8 mouse cellular contexts compared by ENCODE assay signal in genomic region chr14:13960079-13960478, GRCm38 (mm10). TPM values are rescaled to one million over a fixed set of nuclear protein-coding genes. Genes with fewer than 3 reads are reported as not detected.
A peak's percentile ranks its signal among the peaks of the same experiment; 100 is the strongest.
DNase-seq lines count a peak whose midpoint lies in the region; ATAC-seq and TF ChIP-seq lines count a peak whose summit lies in the region.

No protein-coding gene starts in this region.

- no peaks in the 10 kb centered on the region for H3K9me3 ChIP-seq in erythroblast, embryonic 14.5 days (ENCODE audit: control insufficient read depth, low read length)
- H3K9me3 ChIP-seq in hindbrain, embryonic 16.5 days (ENCODE audit: control insufficient read depth, low read length), result no peaks in the 10 kb centered on the region
- no peaks in the 10 kb centered on the region for H3K9me3 ChIP-seq in liver, embryonic 12.5 days (replicated peaks)

- H3K79me2 ChIP-seq in myocyte (ENCODE audit: control insufficient read depth, insufficient read depth), result peaks cover 42% of the 10 kb centered on the region

- peak; percentile 88 for DNase-seq in heart, adult 11 months
- no peak for DNase-seq in heart, adult 9 months (ENCODE audit: low spot score in 2 of 2)
- peak; percentile 74 for DNase-seq in brain, embryonic 14.5 days (ENCODE audit: low read depth)
- DNase-seq in thymus, adult 2 months, result peak; percentile 47

- no peaks in the 10 kb centered on the region for H3K27me3 ChIP-seq in erythroblast, embryonic 14.5 days (ENCODE audit: control insufficient read depth)
- no peaks in the 10 kb centered on the region for H3K27me3 ChIP-seq in hindbrain, embryonic 16.5 days (replicated peaks; ENCODE audit: control insufficient read depth, insufficient read depth, low read length)
- H3K27me3 ChIP-seq in liver, embryonic 12.5 days (replicated peaks), result no peaks in the 10 kb centered on the region
- no peaks in the 10 kb centered on the region for H3K27me3 ChIP-seq in myocyte (ENCODE audit: control insufficient read depth, insufficient read depth, insufficient read length)
- H3K27me3 ChIP-seq in thymus, adult 2 months (ENCODE audit: control insufficient read depth, insufficient read depth, low read length), result no peaks in the 10 kb centered on the region

- H3K9ac ChIP-seq in hindbrain, embryonic 16.5 days (ENCODE audit: low read depth, low read length), result peak overlapping the region; percentile 100
- peak overlapping the region; percentile 97 for H3K9ac ChIP-seq in liver, embryonic 12.5 days

- no peak for TF ChIP-seq POLR2A in brain, embryonic 14.5 days (IDR thresholded peaks at IDR 0.05; ENCODE audit: borderline replicate concordance, extremely low read depth, insufficient read depth, insufficient read length, poor library complexity, severe bottlenecking)
- TF ChIP-seq POLR2A in myocyte (IDR thresholded peaks at IDR 0.05; ENCODE audit: insufficient read length, low read depth), result no peak
- TF ChIP-seq POLR2A in thymus, adult 2 months (IDR thresholded peaks at IDR 0.05; ENCODE audit: control insufficient read depth, extremely low read depth, insufficient read depth, low read length, poor library complexity), result no peak

- H3ac ChIP-seq in myocyte (ENCODE audit: control insufficient read depth, insufficient read length), result peak overlapping the region; percentile 99

- peaks cover 34% of the 10 kb centered on the region for H3K4me1 ChIP-seq in erythroblast, embryonic 14.5 days (ENCODE audit: control insufficient read depth)
- H3K4me1 ChIP-seq in hindbrain, embryonic 16.5 days (ENCODE audit: control insufficient read depth, insufficient read depth, low read depth, low read length), result peaks cover 19% of the 10 kb centered on the region
- H3K4me1 ChIP-seq in liver, embryonic 12.5 days, result peaks cover 40% of the 10 kb centered on the region
- H3K4me1 ChIP-seq in thymus, adult 2 months (replicated peaks; ENCODE audit: control insufficient read depth, insufficient read depth, low read length), result peaks cover 3% of the 10 kb centered on the region; the same call in 1 of the 2 replicates

- H3K4me3 ChIP-seq in erythroblast, embryonic 14.5 days (replicated peaks), result peak overlapping the region; percentile 72
- H3K4me3 ChIP-seq in hindbrain, embryonic 16.5 days (ENCODE audit: low read length), result peak overlapping the region; percentile 98
- peak overlapping the region; percentile 96 for H3K4me3 ChIP-seq in liver, embryonic 12.5 days
- peak overlapping the region; percentile 64 for H3K4me3 ChIP-seq in myocyte
- H3K4me3 ChIP-seq in thymus, adult 2 months (ENCODE audit: control insufficient read depth, insufficient read depth, low read length), result peak overlapping the region; percentile 99

- ATAC-seq in hindbrain, embryonic 16.5 days, result peak; percentile 46
- ATAC-seq in liver, embryonic 12.5 days, result peak; percentile 76

- peak overlapping the region; percentile 78 for H3K4me2 ChIP-seq in hindbrain, embryonic 16.5 days (ENCODE audit: low read length)
- H3K4me2 ChIP-seq in liver, embryonic 12.5 days, result peak overlapping the region; percentile 87
- H3K4me2 ChIP-seq in myocyte (ENCODE audit: low read depth), result peak overlapping the region; percentile 67

- H3K27ac ChIP-seq in hindbrain, embryonic 16.5 days (ENCODE audit: low read depth, low read length), result peak overlapping the region; percentile 86
- peak overlapping the region; percentile 87 for H3K27ac ChIP-seq in liver, embryonic 12.5 days
- no peak overlapping the region for H3K27ac ChIP-seq in thymus, adult 2 months (ENCODE audit: control insufficient read depth, insufficient read depth, low read length)

- no peak for TF ChIP-seq CTCF in brain, embryonic 14.5 days (IDR thresholded peaks at IDR 0.05; ENCODE audit: borderline replicate concordance, extremely low read depth, insufficient read depth, insufficient read length)
- TF ChIP-seq CTCF in thymus, adult 2 months (IDR thresholded peaks at IDR 0.05; ENCODE audit: borderline replicate concordance, control insufficient read depth, extremely low read depth, insufficient read depth, low read length, poor library complexity), result no peak

- 0% methylated on average over 9 of the region's 9 CpGs for WGBS in hindbrain, embryonic 16.5 days
- 0% methylated on average over 9 of the region's 9 CpGs for WGBS in liver, embryonic 12.5 days (ENCODE audit: insufficient replicate concordance)
- 3% methylated on average over 9 of the region's 9 CpGs for WGBS in thymus, adult 2 months

- peaks cover 18% of the 10 kb centered on the region for H3K36me3 ChIP-seq in erythroblast, embryonic 14.5 days (ENCODE audit: control insufficient read depth)
- H3K36me3 ChIP-seq in hindbrain, embryonic 16.5 days (ENCODE audit: control insufficient read depth, insufficient read depth, low read length), result no peaks in the 10 kb centered on the region
- peaks cover 14% of the 10 kb centered on the region for H3K36me3 ChIP-seq in liver, embryonic 12.5 days
- no peaks in the 10 kb centered on the region for H3K36me3 ChIP-seq in myocyte (ENCODE audit: control insufficient read depth, insufficient read depth)
- no peaks in the 10 kb centered on the region for H3K36me3 ChIP-seq in thymus, adult 2 months (ENCODE audit: control insufficient read depth, insufficient read depth, low read length)

TF ChIP-seq in myocyte, 11 proteins besides CTCF, POLR2A, EP300 and RAD21:
- TF ChIP-seq MYOD1 (IDR thresholded peaks at IDR 0.05; ENCODE audit: control insufficient read depth in 1 of 3, insufficient read length in 2 of 3, low read depth in 2 of 3) (no peak), USF1 (IDR thresholded peaks at IDR 0.05; ENCODE audit: low read depth) (no peak), MAX (IDR thresholded peaks at IDR 0.05; ENCODE audit: low read depth) (no peak), TCF3 (IDR thresholded peaks at IDR 0.05; ENCODE audit: insufficient read length, low read depth) (no peak), SRF (IDR thresholded peaks at IDR 0.05; ENCODE audit: control insufficient read depth, insufficient read length, low read depth) (no peak), REST (IDR thresholded peaks at IDR 0.05; ENCODE audit: insufficient read depth, insufficient read length) (no peak)

RNA-seq across cellular contexts. Expression of gene Atxn7, which starts 1.2 kb away (rescaled TPM):
- polyA plus RNA-seq in brain, embryonic 14.5 days (2012; rRNA removed), result 19.5 and 22.1 TPM in 2 replicates
- 0.09 and 0.29 TPM in 2 replicates for polyA plus RNA-seq in erythroblast, embryonic 14.5 days (2012)
- 3.1 and 3.3 TPM in 2 replicates for polyA plus RNA-seq in hindbrain, embryonic 16.5 days (2015; fragmentation: Nextera tagmentation; extraction: Ambion mirVana)
- polyA plus RNA-seq in liver, embryonic 12.5 days (2016; fragmentation: Nextera tagmentation; extraction: Ambion mirVana), result 2.0 and 2.5 TPM in 2 replicates
- polyA plus RNA-seq in myocyte (2012; fragmentation: generic; extraction: Trizol), result 1.4 TPM
- polyA plus RNA-seq in thymus, adult 2 months (2012; rRNA removed), result 51.1 and 55.1 TPM in 2 replicates

RNA-seq across cellular contexts. Expression of gene Thoc7, which starts 1.6 kb away (rescaled TPM):
- 101 and 108 TPM in 2 replicates for polyA plus RNA-seq in brain, embryonic 14.5 days (2012; rRNA removed)
- polyA plus RNA-seq in erythroblast, embryonic 14.5 days (2012), result 0.68 and 0.86 TPM in 2 replicates
- polyA plus RNA-seq in hindbrain, embryonic 16.5 days (2015; fragmentation: Nextera tagmentation; extraction: Ambion mirVana), result 158 and 160 TPM in 2 replicates
- 116 TPM in 2 replicates for polyA plus RNA-seq in liver, embryonic 12.5 days (2016; fragmentation: Nextera tagmentation; extraction: Ambion mirVana)
- polyA plus RNA-seq in myocyte (2012; fragmentation: generic; extraction: Trizol), result 66.5 TPM
- 25.0 and 33.4 TPM in 2 replicates for polyA plus RNA-seq in thymus, adult 2 months (2012; rRNA removed)

RNA-seq across cellular contexts. Expression of gene Gm281, which starts 45.8 kb away (rescaled TPM):
- not detected in 2 replicates for polyA plus RNA-seq in brain, embryonic 14.5 days (2012; rRNA removed)
- not detected in 2 replicates for polyA plus RNA-seq in erythroblast, embryonic 14.5 days (2012)
- polyA plus RNA-seq in hindbrain, embryonic 16.5 days (2015; fragmentation: Nextera tagmentation; extraction: Ambion mirVana), result 0.05 TPM in 1 of 2 replicates, not detected in the other
- polyA plus RNA-seq in liver, embryonic 12.5 days (2016; fragmentation: Nextera tagmentation; extraction: Ambion mirVana), result not detected in 2 replicates
- polyA plus RNA-seq in myocyte (2012; fragmentation: generic; extraction: Trizol), result not detected
- 0.10 and 0.15 TPM in 2 replicates for polyA plus RNA-seq in thymus, adult 2 months (2012; rRNA removed)

Comparison
In these comparisons a context has a peak if more than half of its experiments do, and no peak if none do; other contexts are left out.
1. DNase-seq: peak in heart, adult 11 months (single experiment), brain, embryonic 14.5 days (single experiment) and thymus, adult 2 months (single experiment); none in heart, adult 9 months (0 of 2).
2. RNA of gene Thoc7, which starts 1.6 kb away (polyA plus RNA-seq): 158 to 160 TPM in hindbrain, embryonic 16.5 days, 116 TPM in liver, embryonic 12.5 days, 101 to 108 TPM in brain, embryonic 14.5 days, 66.5 TPM in myocyte (single experiment) and 25.0 to 33.4 TPM in thymus, adult 2 months; 0.68 to 0.86 TPM in erythroblast, embryonic 14.5 days; every median in the first group is over 10 times any median in the second.
3. Peak in every context shown above with its lines, with median percentiles within 50 percentile points of each other: H3K4me3 ChIP-seq and H3K4me2 ChIP-seq.